30 mouse cellular contexts compared by ENCODE assay signal in the genomic region with DNA sequence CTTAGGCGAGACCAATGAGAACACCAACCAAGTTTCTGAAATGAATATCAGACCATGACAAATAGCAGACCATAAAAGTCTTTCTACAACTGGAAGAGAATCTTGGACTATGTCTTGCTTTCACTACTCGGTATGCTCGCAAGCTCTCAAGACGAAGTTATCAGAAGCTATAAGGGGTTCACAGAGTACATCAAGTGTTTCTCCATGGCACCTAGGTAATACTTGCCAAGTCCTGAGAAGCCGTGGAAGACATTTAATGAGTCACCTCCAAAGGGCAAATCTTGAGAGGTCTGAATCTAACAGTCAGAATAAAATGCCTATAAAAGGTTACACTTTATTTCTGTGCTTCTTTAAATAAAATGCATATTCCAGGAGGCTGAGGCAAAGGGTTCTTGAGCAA.
"Had no signal": no experiment of that assay in that cellular context is flagged by ENCODE, and none has a peak within 500 bp of the region (broad histone marks: within the 10 kb centered on the region; RNA-seq: fewer than 3 reads in every experiment).

No protein-coding gene starts in this region.

- H3K36me3 ChIP-seq: limb, embryonic 13.5 days; limb, embryonic 15.5 days; lung, embryonic 15.5 days; midbrain, embryonic 12.5 days; midbrain, embryonic 13.5 days; midbrain, embryonic 15.5 days; neural tube, embryonic 12.5 days had no signal

- H3K27ac ChIP-seq: left cerebral cortex, adult 2 months; limb, embryonic 10.5 days; limb, embryonic 12.5 days; limb, embryonic 13.5 days; limb, embryonic 15.5 days; liver, embryonic 12.5 days; liver, embryonic 13.5 days; liver, embryonic 14.5 days; liver, embryonic 15.5 days; lung, embryonic 15.5 days; macrophage; midbrain, embryonic 10.5 days; midbrain, embryonic 12.5 days; midbrain, embryonic 13.5 days; midbrain, embryonic 15.5 days; neural tube, embryonic 12.5 days had no signal

- H3K4me3 ChIP-seq: left cerebral cortex, adult 2 months; limb, embryonic 10.5 days; limb, embryonic 12.5 days; limb, embryonic 13.5 days; limb, embryonic 15.5 days; liver, embryonic 12.5 days; liver, embryonic 13.5 days; liver, embryonic 15.5 days; lung, embryonic 15.5 days; megakaryocyte, embryonic 14.5 days; midbrain, embryonic 10.5 days; midbrain, embryonic 12.5 days; midbrain, embryonic 13.5 days; midbrain, embryonic 15.5 days; myocyte; neural tube, embryonic 12.5 days had no signal

- H3K4me2 ChIP-seq: limb, embryonic 12.5 days; limb, embryonic 13.5 days; limb, embryonic 15.5 days; liver, embryonic 11.5 days; liver, embryonic 12.5 days; liver, embryonic 13.5 days; liver, embryonic 15.5 days; lung, embryonic 14.5 days; lung, embryonic 15.5 days; midbrain, embryonic 11.5 days; midbrain, embryonic 12.5 days; midbrain, embryonic 13.5 days; midbrain, embryonic 15.5 days; neural tube, embryonic 12.5 days had no signal

- H3K4me1 ChIP-seq: limb, embryonic 10.5 days; limb, embryonic 12.5 days; limb, embryonic 13.5 days; limb, embryonic 15.5 days; liver, embryonic 12.5 days; liver, embryonic 13.5 days; liver, embryonic 15.5 days; lung, embryonic 15.5 days; midbrain, embryonic 10.5 days; midbrain, embryonic 12.5 days; midbrain, embryonic 15.5 days; neural tube, embryonic 12.5 days had no signal

- H3K9me3 ChIP-seq: limb, embryonic 10.5 days; limb, embryonic 12.5 days; limb, embryonic 13.5 days; limb, embryonic 15.5 days; liver, embryonic 12.5 days; liver, embryonic 13.5 days; liver, embryonic 15.5 days; lung, embryonic 15.5 days; megakaryocyte, embryonic 14.5 days; midbrain, embryonic 10.5 days; midbrain, embryonic 12.5 days; midbrain, embryonic 13.5 days; midbrain, embryonic 15.5 days; neural tube, embryonic 12.5 days had no signal

- DNase-seq: left cerebral cortex, postnatal 4 days; liver; liver, embryonic 13.5 days; liver, postnatal 0 days; lung, adult 18-20 months; lung, adult 2 months; lung, embryonic 14.5 days; lung, postnatal 10 days; lung, postnatal 4 days; midbrain, embryonic 14.5 days had no signal

- H3K9ac ChIP-seq: limb, embryonic 12.5 days; limb, embryonic 13.5 days; limb, embryonic 15.5 days; liver, embryonic 12.5 days; liver, embryonic 13.5 days; liver, embryonic 14.5 days; liver, embryonic 15.5 days; liver, postnatal 0 days; lung, embryonic 14.5 days; lung, embryonic 15.5 days; midbrain, embryonic 12.5 days; midbrain, embryonic 13.5 days; midbrain, embryonic 15.5 days; neural tube, embryonic 12.5 days had no signal

- H3K27me3 ChIP-seq: limb, embryonic 12.5 days; limb, embryonic 13.5 days; limb, embryonic 15.5 days; liver, embryonic 12.5 days; liver, embryonic 13.5 days; liver, embryonic 15.5 days; lung, embryonic 15.5 days; megakaryocyte, embryonic 14.5 days; midbrain, embryonic 12.5 days; midbrain, embryonic 13.5 days; midbrain, embryonic 15.5 days; neural tube, embryonic 12.5 days had no signal

- ATAC-seq: liver, embryonic 12.5 days; liver, postnatal 0 days; midbrain, embryonic 13.5 days; midbrain, embryonic 15.5 days; midbrain, embryonic 16.5 days had no signal
